Comparison of ENCODE assay signal across 1 mouse cellular context in the genomic region with DNA sequence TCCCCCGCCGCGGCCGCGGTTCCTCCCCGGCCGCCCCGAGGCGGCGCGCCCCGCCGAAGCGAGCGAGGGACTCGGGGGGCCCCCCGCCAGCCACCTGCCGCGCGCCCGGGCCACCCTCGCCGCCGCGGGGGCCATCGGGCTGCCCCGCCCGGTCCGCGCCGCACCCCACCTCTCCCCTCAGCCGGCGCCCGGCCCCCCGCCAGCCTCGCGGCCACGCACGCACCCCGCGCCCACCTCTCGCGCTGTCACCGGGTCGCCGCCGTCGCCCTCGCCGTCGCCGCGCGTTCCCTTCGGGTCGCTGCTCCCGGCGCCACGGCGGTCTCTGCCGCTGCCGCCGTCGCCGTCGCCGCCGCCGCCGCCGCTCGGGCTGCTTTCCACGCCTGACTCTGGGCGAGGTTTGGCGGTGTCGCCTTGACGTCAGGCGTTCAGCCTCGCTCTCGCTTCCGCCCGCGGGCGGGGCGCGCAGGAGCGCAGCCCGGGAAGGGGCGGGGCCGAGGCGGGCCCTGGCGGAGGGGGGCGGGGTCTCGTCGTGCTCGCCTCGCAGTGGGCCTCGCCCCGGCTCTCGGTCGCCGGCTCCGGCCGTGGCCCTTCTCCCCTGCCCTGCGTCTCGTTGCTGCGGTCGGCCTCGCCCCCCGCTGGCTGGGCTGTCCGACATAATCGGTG.
TF ChIP-seq lines count a peak whose summit lies in the region.

A gene (minus strand): TSS at position 439 of the 663 bp plus-strand sequence.

TF ChIP-seq in MEL, 35 proteins besides CTCF, POLR2A, EP300 and RAD21 (continued from another document):
- no peak for TF ChIP-seq USF2 (IDR thresholded peaks at IDR 0.05; ENCODE audit: borderline replicate concordance in 1 of 2, insufficient read depth in 1 of 2, low read depth in 1 of 2, low read length in 2 of 2)
- TF ChIP-seq TBP (IDR thresholded peaks at IDR 0.05; ENCODE audit: low read depth, low read length) = no peak
- no peak for TF ChIP-seq POLR2AphosphoS5 (IDR thresholded peaks at IDR 0.05; ENCODE audit: borderline replicate concordance, low read depth, low read length)
